16 mouse cellular contexts compared by ENCODE assay signal in the genomic region with DNA sequence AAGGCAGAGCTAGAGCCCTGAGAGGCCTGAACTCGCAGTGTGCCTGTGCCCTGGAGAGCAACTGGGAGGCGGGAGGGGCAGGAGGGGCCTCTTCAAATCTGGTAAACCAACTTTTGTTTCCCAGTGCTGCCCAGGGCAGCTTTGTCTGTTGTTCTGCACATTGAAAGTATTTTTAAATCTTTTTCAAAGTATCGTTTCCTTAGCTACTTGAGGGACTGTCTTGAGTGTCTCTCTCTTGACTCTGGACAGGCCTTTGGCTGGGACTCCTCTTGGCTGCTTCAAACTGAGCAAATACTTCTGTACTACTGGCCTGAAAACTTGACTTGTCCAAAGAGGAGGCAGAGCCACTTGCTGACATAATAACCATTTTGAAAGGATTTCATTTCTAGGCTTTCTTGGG. TPM values are rescaled to one million over a fixed set of nuclear protein-coding genes. Genes with fewer than 3 reads are reported as not detected.
DNase-seq lines count a peak whose midpoint lies in the region; ATAC-seq and TF ChIP-seq lines count a peak whose summit lies in the region.
"Had no signal": no experiment of that assay in that cellular context is flagged by ENCODE, and none has a peak within 500 bp of the region (broad histone marks: within the 10 kb centered on the region; RNA-seq: fewer than 3 reads in every experiment).

No protein-coding gene starts in this region.

- 52% methylated on average over 3 of the region's 3 CpGs for WGBS in heart, embryonic 14.5 days
- 66% methylated on average over 3 of the region's 3 CpGs for WGBS in embryonic facial prominence, embryonic 10.5 days
- 45% methylated on average over 3 of the region's 3 CpGs for WGBS in lung, adult 2 months
- 77% methylated on average over 3 of the region's 3 CpGs for WGBS in limb, embryonic 10.5 days

- no peak for TF ChIP-seq CTCF in lung, adult 2 months (IDR thresholded peaks at IDR 0.05; ENCODE audit: insufficient read depth, low read length)

- peak overlapping the region; percentile 76 to 89 for H3K27ac ChIP-seq in heart, embryonic 14.5 days (replicated peaks in 1 of 2; ENCODE audit: control insufficient read depth in 1 of 2, insufficient read depth in 1 of 2, low read depth in 2 of 2, low read length in 2 of 2)
- H3K27ac ChIP-seq in embryonic facial prominence, embryonic 10.5 days (replicated peaks): no peak overlapping the region
- no peak overlapping the region for H3K27ac ChIP-seq in limb, embryonic 10.5 days
- H3K27ac ChIP-seq: embryonic facial prominence, embryonic 15.5 days; hindbrain, embryonic 14.5 days had no signal

- H3K4me2 ChIP-seq in heart, embryonic 14.5 days (ENCODE audit: low read length): no peak overlapping the region; the same call in 1 of the 2 replicates
- H3K4me2 ChIP-seq: embryonic facial prominence, embryonic 15.5 days; hindbrain, embryonic 14.5 days had no signal

- H3K36me3 ChIP-seq in heart, embryonic 14.5 days (ENCODE audit: control insufficient read depth, insufficient read depth, low read length): peaks cover 15% of the 10 kb centered on the region
- H3K36me3 ChIP-seq in embryonic facial prominence, embryonic 10.5 days (replicated peaks): no peaks in the 10 kb centered on the region
- H3K36me3 ChIP-seq in limb, embryonic 10.5 days: no peaks in the 10 kb centered on the region

- no peak for ATAC-seq in heart, embryonic 14.5 days (ENCODE audit: insufficient number of reproducible peaks, insufficient read depth, low FRiP score, low read depth)
- ATAC-seq: forebrain, embryonic 16.5 days had no signal

- H3K27me3 ChIP-seq in heart, embryonic 14.5 days (ENCODE audit: control insufficient read depth, insufficient read depth, low read length): no peaks in the 10 kb centered on the region
- no peaks in the 10 kb centered on the region for H3K27me3 ChIP-seq in embryonic facial prominence, embryonic 10.5 days (replicated peaks; ENCODE audit: low read depth, poor library complexity, severe bottlenecking)
- no peaks in the 10 kb centered on the region for H3K27me3 ChIP-seq in limb, embryonic 10.5 days (ENCODE audit: low read depth, poor library complexity, severe bottlenecking)
- H3K27me3 ChIP-seq: embryonic facial prominence, embryonic 15.5 days had no signal

- peaks cover 21 to 37% of the 10 kb centered on the region in 2 experiments for H3K4me1 ChIP-seq in heart, embryonic 14.5 days (ENCODE audit: control insufficient read depth in 2 of 2, insufficient read depth in 2 of 2, low read length in 2 of 2)
- peaks cover 12% of the 10 kb centered on the region for H3K4me1 ChIP-seq in embryonic facial prominence, embryonic 10.5 days
- H3K4me1 ChIP-seq in lung, adult 2 months (ENCODE audit: control insufficient read depth, insufficient read depth, low read length): peaks cover 15% of the 10 kb centered on the region
- peaks cover 13% of the 10 kb centered on the region for H3K4me1 ChIP-seq in limb, embryonic 10.5 days
- H3K4me1 ChIP-seq: embryonic facial prominence, embryonic 15.5 days had no signal

- no peak overlapping the region for H3K4me3 ChIP-seq in heart, embryonic 14.5 days (ENCODE audit: control insufficient read depth in 1 of 2, insufficient read depth in 1 of 2, low read depth in 1 of 2, low read length in 2 of 2)
- H3K4me3 ChIP-seq in embryonic facial prominence, embryonic 10.5 days: no peak overlapping the region
- H3K4me3 ChIP-seq in lung, adult 2 months (replicated peaks; ENCODE audit: extremely low read depth, low read depth, low read length): no peak overlapping the region
- H3K4me3 ChIP-seq in limb, embryonic 10.5 days: no peak overlapping the region
- H3K4me3 ChIP-seq: embryonic facial prominence, embryonic 15.5 days had no signal

- no peak for TF ChIP-seq POLR2A in lung, adult 2 months (IDR thresholded peaks at IDR 0.05; ENCODE audit: borderline replicate concordance, extremely low read depth, low read depth, low read length)

- H3K9me3 ChIP-seq in heart, embryonic 14.5 days (ENCODE audit: control insufficient read depth, low read length): no peaks in the 10 kb centered on the region
- no peaks in the 10 kb centered on the region for H3K9me3 ChIP-seq in embryonic facial prominence, embryonic 10.5 days
- H3K9me3 ChIP-seq in limb, embryonic 10.5 days (replicated peaks): no peaks in the 10 kb centered on the region
- H3K9me3 ChIP-seq: embryonic facial prominence, embryonic 15.5 days had no signal

- intact Hi-C loops in heart, postnatal 25 days (cut with DNase I): no loop called here

- H3K9ac ChIP-seq in heart, embryonic 14.5 days (ENCODE audit: low read length): peak overlapping the region; percentile 18; the same call in 1 of the 2 replicates
- H3K9ac ChIP-seq: embryonic facial prominence, embryonic 15.5 days; hindbrain, embryonic 14.5 days had no signal

- no peak for DNase-seq in heart, postnatal 25 days (ENCODE audit: low spot score)
- peak; percentile 12 for DNase-seq in embryonic facial prominence, embryonic 10.5 days (ENCODE audit: low spot score)
- DNase-seq in lung, adult 2 months: peak; percentile 18
- peak; percentile 60 for DNase-seq in lung, postnatal 25 days (ENCODE audit: low spot score)
- no peak for DNase-seq in limb, embryonic 10.5 days (ENCODE audit: low spot score)
- no peak for DNase-seq in thymus, postnatal 0 days (ENCODE audit: low spot score)
- DNase-seq: adrenal gland, adult 8-10 months; cerebellum, adult 9-11 months; kidney, adult 8-10 months; kidney, postnatal 25 days; liver; thymus, postnatal 14 days had no signal

RNA-seq across cellular contexts. Expression of a gene that starts 11.3 kb away (rescaled TPM):
- polyA plus RNA-seq in heart, embryonic 14.5 days (2014; fragmentation: Nextera tagmentation; extraction: Ambion mirVana): 12.4 and 12.9 TPM in 2 replicates
- 10 to 100 TPM; 11.7 to 12.7 TPM for total RNA-seq in heart, postnatal 25 days (2021)
- polyA plus RNA-seq in embryonic facial prominence, embryonic 10.5 days (2016; fragmentation: Nextera tagmentation; extraction: Ambion mirVana): 19.5 and 20.4 TPM in 2 replicates
- 4.0 and 5.7 TPM in 2 replicates for polyA plus RNA-seq in lung, adult 2 months (2012; rRNA removed)
- polyA plus RNA-seq in limb, embryonic 10.5 days (2016; fragmentation: Nextera tagmentation; extraction: Ambion mirVana): 17.4 and 20.3 TPM in 2 replicates
- 11.3 and 12.1 TPM in 2 replicates for polyA plus RNA-seq in thymus, postnatal 0 days (2015; fragmentation: Nextera tagmentation; extraction: Ambion mirVana)

RNA-seq across cellular contexts. Expression of a gene that starts 34.4 kb away (rescaled TPM):
- 36.2 and 36.6 TPM in 2 replicates for polyA plus RNA-seq in heart, embryonic 14.5 days (2014; fragmentation: Nextera tagmentation; extraction: Ambion mirVana)
- 100 to 1,000 TPM; 106 to 145 TPM for total RNA-seq in heart, postnatal 25 days (2021)
- 3.2 and 3.6 TPM in 2 replicates for polyA plus RNA-seq in embryonic facial prominence, embryonic 10.5 days (2016; fragmentation: Nextera tagmentation; extraction: Ambion mirVana)
- polyA plus RNA-seq in lung, adult 2 months (2012; rRNA removed): 65.6 and 97.0 TPM in 2 replicates
- polyA plus RNA-seq in limb, embryonic 10.5 days (2016; fragmentation: Nextera tagmentation; extraction: Ambion mirVana): 1.2 and 4.2 TPM in 2 replicates
- 41.8 TPM in 2 replicates for polyA plus RNA-seq in thymus, postnatal 0 days (2015; fragmentation: Nextera tagmentation; extraction: Ambion mirVana)

Comparison
In these comparisons a context has a peak if more than half of its experiments do, and no peak if none do; other contexts are left out.
1. H3K27ac ChIP-seq: peak in heart, embryonic 14.5 days (2 of 2); none in embryonic facial prominence, embryonic 10.5 days (single experiment) and limb, embryonic 10.5 days (single experiment).
2. DNase-seq: peak in embryonic facial prominence, embryonic 10.5 days (single experiment), lung, adult 2 months (single experiment) and lung, postnatal 25 days (single experiment); none in heart, postnatal 25 days (single experiment), limb, embryonic 10.5 days (single experiment) and thymus, postnatal 0 days (single experiment).